Mouse (Mus musculus) liver, embryonic 11.5 days (tissue): ENCODE data around the gene Fastkd2. TPM values are rescaled to one million over a fixed set of nuclear protein-coding genes. Genes with fewer than 3 reads are reported as not detected.

Source experiments
- ATAC-seq: fragments of 200-750 bp; cut with Nextera tagmentation; replicated peaks from 2 replicates; pipeline ENCODE4 v1.8.0; 2017; ENCODE audit warnings: moderate number of reproducible peaks, mild to moderate bottlenecking, moderate TSS enrichment, moderate library complexity; ENCODE audit not compliant: low FRiP score
- DNase-seq: peaks from one replicate; pipeline ENCODE4 v3.0.0-alpha.2; 2017; ENCODE audit warnings: low spot score
- H3K27ac ChIP-seq: fragments of 300-500 bp; sonication (generic); 2 replicates; pipeline ENCODE4 v1.5.1; 2014; ENCODE audit warnings: mild to moderate bottlenecking, low read depth, low read length, control low read depth
- H3K27me3 ChIP-seq: fragments of 300-500 bp; sonication (generic); replicated peaks from 2 replicates; pipeline ENCODE4 v1.6.1; 2014; ENCODE audit warnings: low read length, mixed read lengths; ENCODE audit not compliant: control insufficient read depth, insufficient read depth
- H3K36me3 ChIP-seq: fragments of 300-500 bp; sonication (generic); 2 replicates; pipeline ENCODE4 v1.6.1; 2014; ENCODE audit warnings: mild to moderate bottlenecking, low read length, moderate library complexity, mixed read lengths; ENCODE audit not compliant: control insufficient read depth, insufficient read depth
- H3K4me1 ChIP-seq: fragments of 300-500 bp; sonication (generic); replicated peaks from 2 replicates; pipeline ENCODE4 v1.6.1; 2014; ENCODE audit warnings: low read length, mixed read lengths; ENCODE audit not compliant: control insufficient read depth, insufficient read depth
- H3K4me2 ChIP-seq: fragments of 300-500 bp; sonication (generic); 2 replicates; pipeline ENCODE4 v1.6.1; 2014; ENCODE audit warnings: mild to moderate bottlenecking, control low read depth, moderate library complexity
- H3K4me3 ChIP-seq: fragments of 300-500 bp; sonication (generic); 2 replicates; pipeline ENCODE4 v1.5.1; 2014; ENCODE audit warnings: low read depth, low read length, control low read depth
- H3K9ac ChIP-seq: fragments of 300-500 bp; sonication (generic); 2 replicates; pipeline ENCODE4 v1.6.1; 2014; ENCODE audit warnings: low read depth, low read length, control low read depth
- H3K9me3 ChIP-seq: fragments of 300-500 bp; sonication (generic); 2 replicates; pipeline ENCODE4 v1.6.1; 2016; ENCODE audit warnings: low read length, inconsistent platforms, mixed read lengths; ENCODE audit not compliant: control insufficient read depth
- WGBS: fragments of 180-500 bp; shearing (Covaris S2); extraction: QIAGEN DNeasy Blood & Tissue Kit; methylation state at CpG from one replicate; pipeline ENCODE4 v1.1.7; 2014; 5-methylcytosine and 5-hydroxymethylcytosine counted together
- polyA plus RNA-seq: library from polyadenylated mRNA; unstranded; fragments of >200 nt; fragmentation: Nextera tagmentation; extraction: Ambion mirVana; gene quantifications from 2 replicates; pipeline ENCODE4 v1.2.1, GENCODE M21; 2014

Gene Fastkd2
- polyA plus RNA-seq = 89.3 and 99.7 TPM in 2 replicates

- WGBS = under 1% methylated on average over 31 of the region's 31 CpGs
- no peak within 1 kb of the TSS for H3K27ac ChIP-seq
- peak; percentile 90 for ATAC-seq
- peak within 1 kb of the TSS; percentile 76 for H3K9ac ChIP-seq
- no peaks in the 10 kb centered on the region for H3K9me3 ChIP-seq
- H3K27me3 ChIP-seq = no peaks in the 10 kb centered on the region
- peak within 1 kb of the TSS; percentile 69 for H3K4me2 ChIP-seq
- H3K4me1 ChIP-seq = peaks cover 5% of the 10 kb centered on the region; the same call in 1 of the 2 replicates
- H3K4me3 ChIP-seq = peak within 1 kb of the TSS; percentile 74
- peak; percentile 83 for DNase-seq
- no peaks in the 10 kb centered on the region for H3K36me3 ChIP-seq
Measured at GRCm38 (mm10) chr1:63730240-63730771, at the start of gene Fastkd2, which contains the start of gene Mdh1b. Fastkd2 (plus strand) TSS chr1:63730614. Mdh1b (minus strand) TSS chr1:63730318.

- H3K4me2 ChIP-seq = no peak within 1 kb of the TSS
- DNase-seq = no peak
- H3K9ac ChIP-seq = no peak within 1 kb of the TSS
- WGBS = 74% methylated on average over 4 of the region's 4 CpGs
- no peak for ATAC-seq
- H3K9me3 ChIP-seq = no peaks in the 10 kb centered on the region
- H3K36me3 ChIP-seq = no peaks in the 10 kb centered on the region
- H3K27ac ChIP-seq = no peak within 1 kb of the TSS
- H3K4me3 ChIP-seq = no peak within 1 kb of the TSS
- no peaks in the 10 kb centered on the region for H3K27me3 ChIP-seq
- no peaks in the 10 kb centered on the region for H3K4me1 ChIP-seq
Measured at GRCm38 (mm10) chr1:63686827-63687226, 43.6 kb upstream of the Fastkd2 start, which contains the start of gene Dytn. Dytn (minus strand) TSS chr1:63686927.

- ATAC-seq = no peak
Measured at GRCm38 (mm10) chr1:63696861-63697260, 33.6 kb upstream of the Fastkd2 start.

GRCm38 (mm10) chr1:63705733-63706132 lies 24.7 kb upstream of the Fastkd2 start:
- H3K9me3 ChIP-seq = no peaks in the 10 kb centered on the region
- DNase-seq (no peak), ATAC-seq (no peak)
- no peak overlapping the region for H3K9ac ChIP-seq
- no peaks in the 10 kb centered on the region for H3K27me3 ChIP-seq
- no peak overlapping the region for H3K4me2 ChIP-seq
- no peak overlapping the region for H3K4me3 ChIP-seq
- H3K36me3 ChIP-seq = no peaks in the 10 kb centered on the region
- no peaks in the 10 kb centered on the region for H3K4me1 ChIP-seq
- WGBS = 74% methylated on average over 5 of the region's 5 CpGs
- no peak overlapping the region for H3K27ac ChIP-seq

More at GRCm38 (mm10) chr1:63696861-63697260, 33.6 kb upstream of the Fastkd2 start:
- no peaks in the 10 kb centered on the region for H3K27me3 ChIP-seq
- H3K9ac ChIP-seq = no peak overlapping the region
- 77% methylated on average over 3 of the region's 3 CpGs for WGBS
- H3K9me3 ChIP-seq = no peaks in the 10 kb centered on the region
- no peak for DNase-seq
- H3K36me3 ChIP-seq = no peaks in the 10 kb centered on the region
- no peaks in the 10 kb centered on the region for H3K4me1 ChIP-seq
- no peak overlapping the region for H3K4me2 ChIP-seq
- no peak overlapping the region for H3K27ac ChIP-seq
- H3K4me3 ChIP-seq = no peak overlapping the region

GRCm38 (mm10) chr1:63708876-63709275 lies 21.5 kb upstream of the Fastkd2 start:
- Histone ChIP-seq H3K27ac (no peak overlapping the region), H3K36me3 (no peaks in the 10 kb centered on the region), H3K9me3 (no peaks in the 10 kb centered on the region), H3K27me3 (no peaks in the 10 kb centered on the region), H3K9ac (no peak overlapping the region), H3K4me2 (no peak overlapping the region), H3K4me3 (no peak overlapping the region), H3K4me1 (no peaks in the 10 kb centered on the region)
- WGBS = 60% methylated on average over 3 of the region's 3 CpGs
- no peak for DNase-seq
- ATAC-seq = no peak

- no peak overlapping the region for H3K27ac ChIP-seq
- H3K4me2 ChIP-seq = no peak overlapping the region
- H3K9me3 ChIP-seq = no peaks in the 10 kb centered on the region
- H3K36me3 ChIP-seq = no peaks in the 10 kb centered on the region
- WGBS = 86% methylated on average over 7 of the region's 7 CpGs
- H3K9ac ChIP-seq = no peak overlapping the region
- ATAC-seq (no peak), DNase-seq (no peak)
- H3K4me3 ChIP-seq = no peak overlapping the region
- H3K27me3 ChIP-seq = no peaks in the 10 kb centered on the region
- no peaks in the 10 kb centered on the region for H3K4me1 ChIP-seq
Measured at GRCm38 (mm10) chr1:63720161-63720560, 10.3 kb upstream of the Fastkd2 start.

GRCm38 (mm10) chr1:63729796-63730195 lies 618 bp upstream of the Fastkd2 start:
- no peak overlapping the region for H3K9ac ChIP-seq
- ATAC-seq = no peak

GRCm38 (mm10) chr1:63756005-63756404 lies 25.6 kb downstream of the Fastkd2 start:
- Histone ChIP-seq H3K27me3 (no peaks in the 10 kb centered on the region), H3K27ac (no peak overlapping the region), H3K9me3 (no peaks in the 10 kb centered on the region), H3K9ac (no peak overlapping the region), H3K4me2 (no peak overlapping the region), H3K4me1 (no peaks in the 10 kb centered on the region), H3K4me3 (no peak overlapping the region), H3K36me3 (0 out of 2 replicates have a peak, but pooled peaks cover 3% of the 10 kb centered on the region)
- ATAC-seq (no peak), DNase-seq (no peak)
- 52% methylated on average over 2 of the region's 2 CpGs for WGBS

More at GRCm38 (mm10) chr1:63729796-63730195, 618 bp upstream of the Fastkd2 start:
- Histone ChIP-seq H3K4me3 (peak overlapping the region; percentile 74), H3K36me3 (no peaks in the 10 kb centered on the region), H3K27me3 (no peaks in the 10 kb centered on the region), H3K9me3 (no peaks in the 10 kb centered on the region), H3K27ac (no peak overlapping the region), H3K4me1 (peaks cover 5% of the 10 kb centered on the region; the same call in 1 of the 2 replicates), H3K4me2 (peak overlapping the region; percentile 69)
- DNase-seq = no peak
- 53% methylated on average over 8 of the region's 8 CpGs for WGBS

GRCm38 (mm10) chr1:63763212-63763694 lies 32.8 kb downstream of the Fastkd2 start:
- no peak for DNase-seq
- Histone ChIP-seq H3K27me3 (no peaks in the 10 kb centered on the region), H3K9ac (no peak overlapping the region), H3K4me3 (no peak overlapping the region), H3K27ac (no peak overlapping the region), H3K4me2 (no peak overlapping the region), H3K4me1 (no peaks in the 10 kb centered on the region), H3K36me3 (no peaks in the 10 kb centered on the region), H3K9me3 (no peaks in the 10 kb centered on the region)
- 32% methylated on average over 3 of the region's 3 CpGs for WGBS
- ATAC-seq = no peak
